Mouse (Mus musculus) inflammation-experienced regulatory T-cells (primary cell): ENCODE results near the gene Olfr1321. TPM values are rescaled to one million over a fixed set of nuclear protein-coding genes. Genes with fewer than 3 reads are reported as not detected.

Experiments
- polyA plus RNA-seq, 2 experiments: library from polyadenylated mRNA; unstranded; fragments of 100-300 nt; shearing (Covaris generic); gene quantifications; one replicate each; pipeline ENCODE4 v1.2.1; 2017

Gene Olfr1321
- polyA plus RNA-seq, result not detected

DNA sequence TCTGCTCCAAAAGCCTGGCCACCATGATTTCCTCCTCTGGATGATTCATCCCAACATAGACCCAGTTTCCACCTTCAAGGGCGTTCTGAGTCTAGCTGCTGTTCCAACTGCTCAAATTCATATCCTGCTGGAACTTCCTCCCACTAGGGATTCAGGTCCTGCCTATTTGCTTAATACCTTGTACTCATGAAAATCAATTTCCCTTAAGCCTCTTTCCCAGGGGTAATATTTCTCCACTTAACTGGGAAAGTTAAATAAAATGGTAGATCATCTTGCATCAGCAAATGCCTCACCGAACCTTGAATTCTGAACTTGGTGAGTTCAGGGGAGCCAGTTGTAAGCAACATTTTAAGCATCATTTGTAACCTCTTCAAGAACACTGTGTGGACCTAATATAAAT is at the start of gene Olfr1321:
TSS of gene Olfr1321 (minus strand) at position 101 of the 400 bp plus-strand sequence.

Other genes with a start within 250 kb of the Olfr1321 start
- gene Olfr1320, start 62.7 kb downstream of the Olfr1321 start, polyA plus RNA-seq, result not detected
- under 1 TPM; 0.17 to 0.56 TPM for gene Igsf1, start 62.7 kb upstream of the Olfr1321 start, polyA plus RNA-seq
- gene Olfr1322, start 156.4 kb upstream of the Olfr1321 start, polyA plus RNA-seq, result 1 to 10 TPM in 1 of 2 experiments, under 1 TPM in 1; 0.35 to 1.6 TPM